Mouse (Mus musculus) CD8-positive naive resting alpha-beta T cell, adult 2 months (primary cell): ENCODE data around the gene Itpk1.
A peak's percentile ranks its signal among the peaks of the same experiment; 100 is the strongest.

Experiments
- DNase-seq, 2 experiments: peaks; one replicate each; pipeline ENCODE4 v3.0.0; 2022; ENCODE audit warnings: low read depth in 2 of 2, low spot score in 2 of 2

The Itpk1 gene

GRCm38 (mm10) chr12:102695369-102696239, 9.1 kb downstream of the Itpk1 start:
- DNase-seq: no peak

GRCm38 (mm10) chr12:102691761-102692160, 13.0 kb downstream of the Itpk1 start:
- DNase-seq: no peak

- no peak for DNase-seq
These were observed 13.6 kb downstream of the Itpk1 start for GRCm38 (mm10) chr12:102691180-102691579.

GRCm38 (mm10) chr12:102689773-102690563, 14.8 kb downstream of the Itpk1 start:
- peak; percentile 25 to 35 for DNase-seq

- DNase-seq: no peak
These were observed 18.4 kb downstream of the Itpk1 start for GRCm38 (mm10) chr12:102686321-102686720.

GRCm38 (mm10) chr12:102685523-102685931, 19.2 kb downstream of the Itpk1 start:
- DNase-seq: no peak

GRCm38 (mm10) chr12:102684720-102685386, 19.9 kb downstream of the Itpk1 start:
- DNase-seq: no peak

DNA sequence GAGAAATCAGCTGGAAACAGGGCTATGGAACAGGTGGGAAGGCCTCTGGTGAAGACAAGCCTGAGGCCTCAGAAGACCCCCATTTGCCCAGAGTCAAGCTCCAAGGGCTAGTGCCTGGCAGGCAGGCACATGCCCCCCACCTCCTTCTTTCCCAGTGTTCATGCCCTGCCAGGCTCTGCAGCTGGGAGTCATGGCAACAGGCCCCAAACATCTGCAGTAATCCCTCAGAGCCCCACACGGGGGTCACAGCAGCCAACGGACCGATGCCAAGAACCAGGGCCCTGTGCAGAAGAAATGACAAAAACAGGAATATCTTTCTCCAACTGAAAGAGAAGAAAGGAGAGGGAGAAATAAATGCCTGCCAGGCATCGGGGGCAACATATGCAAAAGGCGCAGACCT, 20.8 kb downstream of the Itpk1 start:
- DNase-seq: no peak

DNA sequence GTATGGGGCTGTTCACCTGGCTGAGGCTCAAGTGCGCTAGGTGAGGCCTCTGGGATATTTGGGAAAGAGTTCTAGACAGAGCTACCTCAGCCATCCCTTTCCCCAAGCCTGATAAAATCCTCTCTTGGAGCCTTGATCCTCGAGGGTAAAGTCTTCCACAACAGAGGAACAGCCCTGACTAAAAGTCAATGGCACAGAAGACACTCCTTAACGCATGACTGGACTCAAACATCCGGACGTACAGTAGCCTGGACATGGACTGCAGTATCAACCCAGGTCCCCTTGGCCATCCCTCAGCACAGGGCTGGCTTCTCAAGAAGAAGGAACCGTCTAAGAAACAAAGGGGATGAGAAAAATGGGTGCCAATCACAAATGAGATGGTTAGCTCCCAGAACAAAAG, 21.3 kb downstream of the Itpk1 start:
- DNase-seq: no peak

- no peak for DNase-seq
These were observed 21.9 kb downstream of the Itpk1 start for GRCm38 (mm10) chr12:102682722-102683299.

DNA sequence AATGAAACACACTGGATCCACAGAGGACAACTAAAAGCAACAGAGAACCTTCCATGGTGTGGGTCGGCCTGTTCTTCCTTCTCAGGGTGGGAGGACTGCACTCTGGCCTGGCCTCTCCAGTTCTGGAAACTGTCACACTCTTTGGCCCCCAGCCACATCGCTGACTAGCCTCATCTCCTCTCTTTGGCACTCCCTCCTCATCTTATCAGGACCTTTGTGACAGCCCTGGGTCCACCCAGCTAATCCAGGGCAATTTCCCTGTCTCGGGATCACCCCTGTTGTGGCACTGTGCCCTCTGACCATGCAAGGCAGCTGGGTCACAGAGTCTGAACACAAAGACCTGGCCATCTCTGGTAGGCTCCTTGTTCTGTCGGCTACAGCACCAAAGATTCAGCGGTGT, 22.6 kb downstream of the Itpk1 start:
- DNase-seq: no peak

DNA sequence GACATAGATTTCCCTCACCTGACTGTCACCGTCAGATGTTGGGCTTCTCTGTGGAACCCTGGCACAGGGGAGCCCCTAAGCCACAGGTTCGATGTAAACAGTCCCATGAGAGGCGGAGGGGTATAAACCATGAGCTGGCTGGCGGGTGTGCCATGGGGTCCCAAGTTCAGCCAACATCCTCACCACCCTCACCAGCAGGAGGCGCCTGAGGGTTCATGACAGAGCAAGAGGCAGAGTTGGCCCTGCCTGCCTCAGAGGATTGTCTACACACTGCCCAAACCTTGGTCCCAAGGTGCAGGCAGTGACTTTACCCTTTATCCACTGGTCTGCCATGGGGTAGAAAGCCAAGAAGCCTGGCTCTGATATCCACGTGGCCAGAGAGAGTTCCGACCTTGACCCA, 23.1 kb downstream of the Itpk1 start:
- DNase-seq: peak; percentile 50 to 72

DNA sequence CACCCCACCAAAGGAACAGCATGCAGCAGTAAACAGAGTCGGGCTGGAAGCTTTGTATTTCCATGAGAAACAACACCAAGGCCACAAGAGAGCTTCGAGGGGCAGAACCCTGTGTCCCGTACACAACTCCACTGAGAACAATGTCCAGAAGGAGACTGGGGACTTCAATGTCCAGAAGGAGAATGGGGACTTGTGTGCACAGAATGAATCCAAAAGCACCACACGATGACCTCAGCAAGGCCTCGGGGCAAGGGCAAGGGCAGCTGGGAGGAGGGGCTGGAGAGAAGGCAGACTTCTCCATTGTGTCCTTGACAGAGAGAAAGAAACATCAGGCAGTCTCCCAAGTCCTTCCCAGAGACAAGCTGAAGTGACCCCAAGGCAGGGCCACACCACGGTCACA, 25.9 kb downstream of the Itpk1 start:
- no peak for DNase-seq

GRCm38 (mm10) chr12:102677089-102677488, 27.6 kb downstream of the Itpk1 start:
- DNase-seq: no peak

- DNase-seq: no peak
These were observed 30.2 kb downstream of the Itpk1 start for GRCm38 (mm10) chr12:102674556-102674955.

DNA sequence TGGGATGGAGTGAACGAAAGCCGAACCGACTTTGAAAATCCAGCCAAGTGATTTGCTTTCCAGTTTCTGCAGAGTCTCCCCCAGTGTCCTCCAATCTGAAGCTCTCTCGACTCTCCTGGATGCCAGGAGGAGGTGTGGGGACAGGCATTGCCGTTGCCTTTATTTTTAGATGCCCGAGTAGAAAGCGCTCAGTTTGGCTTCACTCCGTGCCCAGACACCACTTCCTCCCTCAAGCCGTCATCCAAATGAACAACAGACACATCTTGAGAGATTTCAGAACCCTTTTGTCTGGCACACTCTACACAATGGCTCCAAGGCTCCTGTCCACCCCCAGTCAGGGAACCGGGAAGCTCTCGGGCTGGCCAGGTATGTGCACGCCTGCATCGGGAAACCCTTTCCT, 30.6 kb downstream of the Itpk1 start:
- no peak for DNase-seq

GRCm38 (mm10) chr12:102672857-102673839, 31.6 kb downstream of the Itpk1 start:
- peak in 1 of 2 experiments; percentile 42 for DNase-seq

- no peak for DNase-seq
These were observed 32.6 kb downstream of the Itpk1 start for GRCm38 (mm10) chr12:102672176-102672575.

DNA sequence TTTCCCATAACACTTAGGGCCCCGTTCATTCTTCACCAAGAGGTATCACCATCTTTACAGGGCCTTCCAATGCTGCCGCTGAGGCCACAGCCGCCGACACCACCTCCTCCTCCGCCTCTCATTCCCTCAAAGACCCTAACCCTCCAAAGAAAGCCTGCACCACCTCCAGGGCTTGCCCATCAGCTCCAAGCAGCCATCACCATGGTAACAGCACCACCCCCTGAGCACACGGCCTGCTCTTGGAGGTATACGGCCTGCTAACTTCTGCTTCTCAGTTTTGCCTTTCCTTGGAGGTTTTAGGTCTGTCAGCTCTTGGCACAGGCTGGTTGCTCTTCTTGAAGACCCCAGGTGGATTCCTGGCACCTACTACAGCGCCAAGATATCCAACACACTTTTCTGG, 33.9 kb downstream of the Itpk1 start:
- no peak for DNase-seq
